9 mouse cellular contexts compared by ENCODE assay signal in genomic region chr7:141394771-141395170, GRCm38 (mm10). TPM values are rescaled to one million over a fixed set of nuclear protein-coding genes. Genes with fewer than 3 reads are reported as not detected.
A peak's percentile ranks its signal among the peaks of the same experiment; 100 is the strongest.
DNase-seq lines count a peak whose midpoint lies in the region; ATAC-seq lines count a peak whose summit lies in the region.
"Had no signal": no experiment of that assay in that cellular context is flagged by ENCODE, and none has a peak within 500 bp of the region (broad histone marks: within the 10 kb centered on the region; RNA-seq: fewer than 3 reads in every experiment).

No protein-coding gene starts in this region.

- DNase-seq in CD8-positive naive resting alpha-beta T cell, adult 2 months (ENCODE audit: low read depth in 2 of 2, low spot score in 2 of 2): peak; percentile 80 to 81
- peak; percentile 80 to 83 for DNase-seq in adrenal gland, postnatal 36 days
- peak; percentile 47 to 67 for DNase-seq in layer of hippocampus, postnatal 25 days (ENCODE audit: extremely low spot score in 1 of 2, low spot score in 1 of 2)
- peak; percentile 80 for DNase-seq in mesoderm, embryonic 11.5 days (ENCODE audit: low read depth, low spot score)
- peak; percentile 27 to 51 for DNase-seq in thymus, adult 18-20 months

- no peak overlapping the region for H3K9ac ChIP-seq in heart, embryonic 13.5 days
- no peak overlapping the region for H3K9ac ChIP-seq in heart, embryonic 11.5 days (ENCODE audit: low read depth, low read length)
- H3K9ac ChIP-seq: neural tube, embryonic 12.5 days had no signal

- peaks cover 42% of the 10 kb centered on the region for H3K36me3 ChIP-seq in heart, embryonic 13.5 days
- H3K36me3 ChIP-seq in heart, embryonic 11.5 days (ENCODE audit: control insufficient read depth, insufficient read depth, low read length): peaks cover 5% of the 10 kb centered on the region; the same call in 1 of the 2 replicates

- H3K4me2 ChIP-seq in heart, embryonic 13.5 days: peak overlapping the region; percentile 99; the same call in 1 of the 2 replicates
- no peak overlapping the region for H3K4me2 ChIP-seq in heart, embryonic 11.5 days
- H3K4me2 ChIP-seq: neural tube, embryonic 12.5 days had no signal

- no peak overlapping the region for H3K27ac ChIP-seq in heart, embryonic 13.5 days (replicated peaks)
- no peak overlapping the region for H3K27ac ChIP-seq in heart, embryonic 11.5 days (ENCODE audit: low read depth, low read length)
- H3K27ac ChIP-seq: neural tube, embryonic 12.5 days had no signal

- no peaks in the 10 kb centered on the region for H3K9me3 ChIP-seq in heart, embryonic 13.5 days
- H3K9me3 ChIP-seq in heart, embryonic 11.5 days (replicated peaks; ENCODE audit: control insufficient read depth, low read length): no peaks in the 10 kb centered on the region
- H3K9me3 ChIP-seq: neural tube, embryonic 12.5 days had no signal

- 20% methylated on average over 6 of the region's 6 CpGs for WGBS in heart, embryonic 13.5 days
- WGBS in heart, embryonic 11.5 days (ENCODE audit: insufficient replicate concordance): 18% methylated on average over 6 of the region's 6 CpGs

- H3K4me1 ChIP-seq in heart, embryonic 13.5 days: peaks cover 14% of the 10 kb centered on the region
- H3K4me1 ChIP-seq in heart, embryonic 11.5 days (ENCODE audit: control insufficient read depth, insufficient read depth, low read length): peaks cover 8% of the 10 kb centered on the region

- no peak overlapping the region for H3K4me3 ChIP-seq in heart, embryonic 13.5 days
- H3K4me3 ChIP-seq in heart, embryonic 11.5 days (ENCODE audit: low read depth, low read length): no peak overlapping the region
- H3K4me3 ChIP-seq: neural tube, embryonic 12.5 days had no signal

- no peaks in the 10 kb centered on the region; the same call in 1 of the 2 replicates for H3K27me3 ChIP-seq in heart, embryonic 13.5 days (replicated peaks)
- H3K27me3 ChIP-seq in heart, embryonic 11.5 days (ENCODE audit: control insufficient read depth, insufficient read depth, low read length): no peaks in the 10 kb centered on the region
- H3K27me3 ChIP-seq: neural tube, embryonic 12.5 days had no signal

- ATAC-seq in heart, embryonic 13.5 days (ENCODE audit: extremely low read depth, insufficient number of reproducible peaks, low FRiP score, low TSS enrichment): no peak
- ATAC-seq in heart, embryonic 11.5 days (replicated peaks; ENCODE audit: insufficient number of reproducible peaks, low FRiP score, low TSS enrichment): no peak
- ATAC-seq in erythroblast, adult 5-6 weeks (replicated peaks; ENCODE audit: low FRiP score, poor library complexity, severe bottlenecking): 0 out of 2 replicates have a peak, but pooled peaks have one; percentile 6

RNA-seq across cellular contexts. Expression of gene Taldo1, which starts 2.8 kb away (rescaled TPM):
- polyA plus RNA-seq in heart, embryonic 13.5 days (2015; fragmentation: Nextera tagmentation; extraction: Ambion mirVana): 248 and 250 TPM in 2 replicates
- 288 and 291 TPM in 2 replicates for polyA plus RNA-seq in heart, embryonic 11.5 days (2014; fragmentation: Nextera tagmentation; extraction: Ambion mirVana)
- 100 to 1,000 TPM; 707 to 724 TPM for total RNA-seq in adrenal gland, postnatal 36 days (2021)
- 132 and 180 TPM in 2 replicates for total RNA-seq in erythroblast, adult 5-6 weeks (2015; ENCODE audit: low replicate concordance)
- total RNA-seq in erythroblast, adult 5-6 weeks (2017; ENCODE audit: low replicate concordance): 443 and 565 TPM in 2 replicates
- 100 to 1,000 TPM; 125 to 154 TPM for total RNA-seq in layer of hippocampus, postnatal 25 days (2021)

RNA-seq across cellular contexts. Expression of gene Gatd1, which starts 19.2 kb away (rescaled TPM):
- polyA plus RNA-seq in heart, embryonic 13.5 days (2015; fragmentation: Nextera tagmentation; extraction: Ambion mirVana): 27.0 and 29.9 TPM in 2 replicates
- 29.3 and 32.2 TPM in 2 replicates for polyA plus RNA-seq in heart, embryonic 11.5 days (2014; fragmentation: Nextera tagmentation; extraction: Ambion mirVana)
- total RNA-seq in adrenal gland, postnatal 36 days (2021): 10 to 100 TPM; 24.9 to 46.7 TPM
- total RNA-seq in erythroblast, adult 5-6 weeks (2015; ENCODE audit: low replicate concordance): 6.3 and 9.2 TPM in 2 replicates
- 4.9 and 6.0 TPM in 2 replicates for total RNA-seq in erythroblast, adult 5-6 weeks (2017; ENCODE audit: low replicate concordance)
- 10 to 100 TPM; 42.4 to 49.2 TPM for total RNA-seq in layer of hippocampus, postnatal 25 days (2021)

RNA-seq across cellular contexts. Expression of gene Cend1, which starts 34.5 kb away (rescaled TPM):
- 8.1 and 9.8 TPM in 2 replicates for polyA plus RNA-seq in heart, embryonic 13.5 days (2015; fragmentation: Nextera tagmentation; extraction: Ambion mirVana)
- polyA plus RNA-seq in heart, embryonic 11.5 days (2014; fragmentation: Nextera tagmentation; extraction: Ambion mirVana): 7.4 and 9.3 TPM in 2 replicates
- 1 to 10 TPM in 1 of 2 experiments, under 1 TPM in 1; 0.70 to 1.3 TPM for total RNA-seq in adrenal gland, postnatal 36 days (2021)
- not detected in 2 replicates for total RNA-seq in erythroblast, adult 5-6 weeks (2015; ENCODE audit: low replicate concordance)
- not detected in 2 replicates for total RNA-seq in erythroblast, adult 5-6 weeks (2017; ENCODE audit: low replicate concordance)
- 100 to 1,000 TPM; 286 to 299 TPM for total RNA-seq in layer of hippocampus, postnatal 25 days (2021)

RNA-seq across cellular contexts. Expression of gene Slc25a22, which starts 42.9 kb away (rescaled TPM):
- 17.3 and 19.1 TPM in 2 replicates for polyA plus RNA-seq in heart, embryonic 13.5 days (2015; fragmentation: Nextera tagmentation; extraction: Ambion mirVana)
- polyA plus RNA-seq in heart, embryonic 11.5 days (2014; fragmentation: Nextera tagmentation; extraction: Ambion mirVana): 19.4 and 19.7 TPM in 2 replicates
- 100 to 1,000 TPM; 110 to 120 TPM for total RNA-seq in adrenal gland, postnatal 36 days (2021)
- 8.2 and 11.7 TPM in 2 replicates for total RNA-seq in erythroblast, adult 5-6 weeks (2015; ENCODE audit: low replicate concordance)
- total RNA-seq in erythroblast, adult 5-6 weeks (2017; ENCODE audit: low replicate concordance): 3.2 and 10.0 TPM in 2 replicates
- total RNA-seq in layer of hippocampus, postnatal 25 days (2021): 100 to 1,000 TPM; 351 to 355 TPM

RNA-seq across cellular contexts. Expression of gene Pidd1, which starts 49.1 kb away (rescaled TPM):
- polyA plus RNA-seq in heart, embryonic 13.5 days (2015; fragmentation: Nextera tagmentation; extraction: Ambion mirVana): 8.1 and 9.4 TPM in 2 replicates
- 9.5 and 9.6 TPM in 2 replicates for polyA plus RNA-seq in heart, embryonic 11.5 days (2014; fragmentation: Nextera tagmentation; extraction: Ambion mirVana)
- total RNA-seq in adrenal gland, postnatal 36 days (2021): 1 to 10 TPM; 1.5 to 2.3 TPM
- total RNA-seq in erythroblast, adult 5-6 weeks (2015; ENCODE audit: low replicate concordance): 12.7 and 17.9 TPM in 2 replicates
- 7.3 and 9.8 TPM in 2 replicates for total RNA-seq in erythroblast, adult 5-6 weeks (2017; ENCODE audit: low replicate concordance)
- total RNA-seq in layer of hippocampus, postnatal 25 days (2021): 1 to 10 TPM in 1 of 2 experiments, under 1 TPM in 1; 0.84 to 2.2 TPM

Comparison
In these comparisons a context has a peak if more than half of its experiments do, and no peak if none do; other contexts are left out.
1. RNA of gene Cend1, which starts 34.5 kb away (total RNA-seq): 286 to 299 TPM in layer of hippocampus, postnatal 25 days; 0.70 to 1.3 TPM in adrenal gland, postnatal 36 days and not detected in erythroblast, adult 5-6 weeks; every median in the first group is over 100 times any median in the second.
2. Peak in every context shown above with its lines, with median percentiles within 50 percentile points of each other: DNase-seq.